8 mouse cellular contexts compared by ENCODE assay signal in the genomic region with DNA sequence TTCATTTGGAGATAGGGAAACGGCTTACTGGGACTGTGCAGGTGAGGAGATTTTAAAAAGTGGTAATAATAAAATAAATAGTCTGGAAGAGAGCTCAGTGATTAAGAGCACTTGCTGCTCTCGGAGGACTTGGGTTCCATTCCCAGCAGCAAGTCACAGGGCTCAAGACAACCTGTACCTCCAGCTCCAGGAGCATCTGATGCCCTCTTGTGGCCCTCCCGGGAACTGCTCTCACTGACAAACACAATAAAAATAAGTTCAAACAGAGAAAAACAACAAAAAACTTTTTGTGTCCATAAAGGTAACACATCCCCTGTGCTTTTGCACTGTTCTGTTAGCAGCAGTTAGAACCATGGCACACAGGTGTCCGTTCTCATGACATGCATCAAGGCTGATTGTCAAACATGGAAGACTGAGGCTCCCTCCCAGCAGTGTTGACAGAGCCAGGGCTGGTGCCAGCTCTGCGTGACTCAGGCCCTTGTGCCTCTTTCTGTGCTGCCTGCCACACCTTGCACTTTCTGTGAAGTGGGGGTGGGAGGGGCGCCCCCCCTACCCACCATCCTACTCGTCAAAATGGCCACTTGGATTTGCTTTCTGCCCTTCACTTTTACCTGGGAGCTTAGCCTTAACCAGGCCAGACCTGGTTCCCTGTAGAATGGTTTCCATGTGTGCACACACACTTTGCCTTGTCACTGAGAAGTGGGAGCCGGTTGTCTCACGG. TPM values are rescaled to one million over a fixed set of nuclear protein-coding genes. Genes with fewer than 3 reads are reported as not detected.
DNase-seq lines count a peak whose midpoint lies in the region; ATAC-seq and TF ChIP-seq lines count a peak whose summit lies in the region.

No protein-coding gene starts in this region.

- peak; percentile 33 for DNase-seq in forebrain, embryonic 14.5 days (ENCODE audit: low spot score)
- DNase-seq in midbrain, embryonic 10.5 days (ENCODE audit: low spot score), result peak; percentile 50
- DNase-seq in ZHBTc4 (ENCODE audit: low read depth, low spot score), result peak; percentile 78
- DNase-seq in liver, postnatal 0 days, result peak; percentile 69
- DNase-seq in ovary, postnatal 10 days (ENCODE audit: low spot score), result no peak

- H3K36me3 ChIP-seq in forebrain, embryonic 14.5 days (ENCODE audit: control insufficient read depth, insufficient read depth, low read length), result peaks cover 39% of the 10 kb centered on the region
- H3K36me3 ChIP-seq in forebrain, embryonic 13.5 days (ENCODE audit: poor library complexity, severe bottlenecking), result peaks cover 45% of the 10 kb centered on the region
- H3K36me3 ChIP-seq in midbrain, embryonic 10.5 days, result peaks cover 54% of the 10 kb centered on the region
- H3K36me3 ChIP-seq in midbrain, embryonic 13.5 days, result peaks cover 45% of the 10 kb centered on the region
- peaks cover 46% of the 10 kb centered on the region for H3K36me3 ChIP-seq in liver, postnatal 0 days (replicated peaks; ENCODE audit: insufficient read depth, low read length)

- no peak overlapping the region for H3K4me2 ChIP-seq in forebrain, embryonic 14.5 days (ENCODE audit: low read length)
- no peak overlapping the region for H3K4me2 ChIP-seq in forebrain, embryonic 13.5 days
- H3K4me2 ChIP-seq in midbrain, embryonic 13.5 days (replicated peaks), result no peak overlapping the region
- no peak overlapping the region for H3K4me2 ChIP-seq in liver, postnatal 0 days (ENCODE audit: low read depth, low read length)

- no peak for TF ChIP-seq EP300 in liver, postnatal 0 days (IDR thresholded peaks at IDR 0.05; ENCODE audit: low read depth)

- H3K27me3 ChIP-seq in forebrain, embryonic 14.5 days (replicated peaks; ENCODE audit: control insufficient read depth, insufficient read depth, low read length), result no peaks in the 10 kb centered on the region
- no peaks in the 10 kb centered on the region for H3K27me3 ChIP-seq in forebrain, embryonic 13.5 days
- H3K27me3 ChIP-seq in midbrain, embryonic 10.5 days (ENCODE audit: low read depth, poor library complexity, severe bottlenecking), result no peaks in the 10 kb centered on the region
- H3K27me3 ChIP-seq in midbrain, embryonic 13.5 days, result no peaks in the 10 kb centered on the region
- no peaks in the 10 kb centered on the region for H3K27me3 ChIP-seq in liver, postnatal 0 days (ENCODE audit: insufficient read depth, low read length)

- H3K9me3 ChIP-seq in forebrain, embryonic 14.5 days (replicated peaks; ENCODE audit: control insufficient read depth, low read length), result no peaks in the 10 kb centered on the region
- no peaks in the 10 kb centered on the region; the same call in 1 of the 2 replicates for H3K9me3 ChIP-seq in forebrain, embryonic 13.5 days (replicated peaks)
- no peaks in the 10 kb centered on the region for H3K9me3 ChIP-seq in midbrain, embryonic 10.5 days (replicated peaks)
- no peaks in the 10 kb centered on the region for H3K9me3 ChIP-seq in midbrain, embryonic 13.5 days
- no peaks in the 10 kb centered on the region for H3K9me3 ChIP-seq in liver, postnatal 0 days (ENCODE audit: low read length)

- 82% methylated on average over 9 of the region's 9 CpGs for WGBS in forebrain, embryonic 14.5 days
- 79% methylated on average over 9 of the region's 9 CpGs for WGBS in forebrain, embryonic 13.5 days
- 84% methylated on average over 9 of the region's 9 CpGs for WGBS in midbrain, embryonic 10.5 days
- WGBS in midbrain, embryonic 13.5 days, result 77% methylated on average over 9 of the region's 9 CpGs
- WGBS in liver, postnatal 0 days (ENCODE audit: insufficient replicate concordance), result 76% methylated on average over 9 of the region's 9 CpGs

- peak; percentile 78 for TF ChIP-seq CTCF in liver, postnatal 0 days (IDR thresholded peaks at IDR 0.05; ENCODE audit: low read depth)

- ATAC-seq in forebrain, embryonic 14.5 days, result no peak
- ATAC-seq in forebrain, embryonic 13.5 days, result no peak
- no peak for ATAC-seq in midbrain, embryonic 13.5 days
- ATAC-seq in liver, postnatal 0 days, result no peak
- no peak for ATAC-seq in megakaryocyte-erythroid progenitor cell, adult 5-6 weeks (replicated peaks; ENCODE audit: low FRiP score, low TSS enrichment, poor library complexity, severe bottlenecking)

- peaks cover 25% of the 10 kb centered on the region for H3K4me1 ChIP-seq in forebrain, embryonic 14.5 days (ENCODE audit: control insufficient read depth, insufficient read depth, low read length)
- peaks cover 28% of the 10 kb centered on the region for H3K4me1 ChIP-seq in forebrain, embryonic 13.5 days
- H3K4me1 ChIP-seq in midbrain, embryonic 10.5 days, result peaks cover 32% of the 10 kb centered on the region
- peaks cover 29% of the 10 kb centered on the region for H3K4me1 ChIP-seq in midbrain, embryonic 13.5 days (replicated peaks)
- peaks cover 25% of the 10 kb centered on the region for H3K4me1 ChIP-seq in liver, postnatal 0 days (ENCODE audit: insufficient read depth)

- H3K27ac ChIP-seq in forebrain, embryonic 14.5 days (ENCODE audit: low read depth, low read length), result no peak overlapping the region
- H3K27ac ChIP-seq in forebrain, embryonic 13.5 days, result no peak overlapping the region
- no peak overlapping the region for H3K27ac ChIP-seq in midbrain, embryonic 10.5 days (replicated peaks)
- H3K27ac ChIP-seq in midbrain, embryonic 13.5 days, result no peak overlapping the region
- H3K27ac ChIP-seq in liver, postnatal 0 days (ENCODE audit: low read depth), result no peak overlapping the region

- no peak overlapping the region for H3K4me3 ChIP-seq in forebrain, embryonic 14.5 days (ENCODE audit: low read depth, low read length)
- H3K4me3 ChIP-seq in forebrain, embryonic 13.5 days, result no peak overlapping the region
- H3K4me3 ChIP-seq in midbrain, embryonic 10.5 days, result no peak overlapping the region
- H3K4me3 ChIP-seq in midbrain, embryonic 13.5 days (replicated peaks), result no peak overlapping the region
- no peak overlapping the region for H3K4me3 ChIP-seq in liver, postnatal 0 days (ENCODE audit: low read depth, low read length)

- no peak overlapping the region for H3K9ac ChIP-seq in forebrain, embryonic 14.5 days (ENCODE audit: low read length)
- H3K9ac ChIP-seq in forebrain, embryonic 13.5 days, result no peak overlapping the region
- no peak overlapping the region for H3K9ac ChIP-seq in midbrain, embryonic 13.5 days (replicated peaks)
- no peak overlapping the region for H3K9ac ChIP-seq in liver, postnatal 0 days (replicated peaks)

RNA-seq across cellular contexts. Expression of a gene that starts 2.9 kb away (rescaled TPM):
- 35.9 and 43.1 TPM in 2 replicates for polyA plus RNA-seq in forebrain, embryonic 14.5 days (2014; fragmentation: Nextera tagmentation; extraction: Ambion mirVana)
- polyA plus RNA-seq in forebrain, embryonic 13.5 days (2015; fragmentation: Nextera tagmentation; extraction: Ambion mirVana), result 34.0 and 41.7 TPM in 2 replicates
- 49.8 and 56.9 TPM in 2 replicates for polyA plus RNA-seq in midbrain, embryonic 10.5 days (2016; fragmentation: Nextera tagmentation; extraction: Ambion mirVana)
- 36.9 and 43.1 TPM in 2 replicates for polyA plus RNA-seq in midbrain, embryonic 13.5 days (2015; fragmentation: Nextera tagmentation; extraction: Ambion mirVana)
- polyA plus RNA-seq in liver, postnatal 0 days (2015; fragmentation: Nextera tagmentation; extraction: Ambion mirVana), result 11.1 and 11.3 TPM in 2 replicates
- 39.5 and 50.3 TPM in 2 replicates for total RNA-seq in megakaryocyte-erythroid progenitor cell, adult 5-6 weeks (2014; fragmentation: Nextera tagmentation)
- total RNA-seq in megakaryocyte-erythroid progenitor cell, adult 5-6 weeks (2017), result 16.6 and 17.3 TPM in 2 replicates

RNA-seq across cellular contexts. Expression of a gene that starts 3.0 kb away (rescaled TPM):
- polyA plus RNA-seq in forebrain, embryonic 14.5 days (2014; fragmentation: Nextera tagmentation; extraction: Ambion mirVana), result 87.6 and 88.4 TPM in 2 replicates
- 81.3 and 89.7 TPM in 2 replicates for polyA plus RNA-seq in forebrain, embryonic 13.5 days (2015; fragmentation: Nextera tagmentation; extraction: Ambion mirVana)
- polyA plus RNA-seq in midbrain, embryonic 10.5 days (2016; fragmentation: Nextera tagmentation; extraction: Ambion mirVana), result 103 and 114 TPM in 2 replicates
- 92.8 and 94.0 TPM in 2 replicates for polyA plus RNA-seq in midbrain, embryonic 13.5 days (2015; fragmentation: Nextera tagmentation; extraction: Ambion mirVana)
- 16.4 and 17.4 TPM in 2 replicates for polyA plus RNA-seq in liver, postnatal 0 days (2015; fragmentation: Nextera tagmentation; extraction: Ambion mirVana)
- total RNA-seq in megakaryocyte-erythroid progenitor cell, adult 5-6 weeks (2014; fragmentation: Nextera tagmentation), result 33.3 and 36.1 TPM in 2 replicates
- total RNA-seq in megakaryocyte-erythroid progenitor cell, adult 5-6 weeks (2017), result 38.8 and 45.1 TPM in 2 replicates
